Mouse (Mus musculus) stomach, postnatal 0 days (tissue): ENCODE results near the gene Lurap1l. TPM values are rescaled to one million over a fixed set of nuclear protein-coding genes. Genes with fewer than 3 reads are reported as not detected.
"Not testable (repeated sequence)": the region's sequence is repeated elsewhere in the genome, so short reads cannot be mapped to it uniquely, and the experiment has no call there.

Experiments used
- ATAC-seq: fragments of 200-750 bp; cut with Nextera tagmentation; 2 replicates; pipeline ENCODE4 v1.8.0; 2017; ENCODE audit not compliant: low FRiP score, low TSS enrichment
- DNase-seq: peaks from one replicate; pipeline ENCODE4 v3.0.0-alpha.2; 2016; ENCODE audit warnings: low spot score
- H3K27ac ChIP-seq: fragments of 300-500 bp; sonication (generic); replicated peaks from 2 replicates; pipeline ENCODE4 v1.5.1; 2014; ENCODE audit warnings: mild to moderate bottlenecking, control low read depth
- H3K27me3 ChIP-seq: fragments of 300-500 bp; sonication (generic); 2 replicates; pipeline ENCODE4 v1.6.1; 2014; ENCODE audit warnings: low read length; ENCODE audit not compliant: control insufficient read depth, insufficient read depth
- H3K36me3 ChIP-seq: fragments of 300-500 bp; sonication (generic); 2 replicates; pipeline ENCODE4 v1.6.1; 2014; ENCODE audit warnings: low read length, mixed read lengths; ENCODE audit not compliant: control insufficient read depth, insufficient read depth
- H3K4me1 ChIP-seq: fragments of 300-500 bp; sonication (generic); replicated peaks from 2 replicates; pipeline ENCODE4 v1.6.1; 2014; ENCODE audit warnings: antibody characterized with exemption; ENCODE audit not compliant: control insufficient read depth, insufficient read depth
- H3K4me2 ChIP-seq: fragments of 300-500 bp; sonication (generic); replicated peaks from 2 replicates; pipeline ENCODE4 v1.6.1; 2014; ENCODE audit warnings: low read depth, mild to moderate bottlenecking, control low read depth, moderate library complexity
- H3K4me3 ChIP-seq: fragments of 300-500 bp; sonication (generic); 2 replicates; pipeline ENCODE4 v1.5.1; 2014; ENCODE audit warnings: low read depth, low read length, control low read depth
- H3K9ac ChIP-seq: fragments of 300-500 bp; sonication (generic); 2 replicates; pipeline ENCODE4 v1.6.1; 2014; ENCODE audit warnings: mild to moderate bottlenecking, low read length, control low read depth, mixed read lengths
- H3K9me3 ChIP-seq: fragments of 300-500 bp; sonication (generic); 2 replicates; pipeline ENCODE4 v1.6.1; 2016; ENCODE audit warnings: low read length; ENCODE audit not compliant: control insufficient read depth
- CTCF ChIP-seq: IDR thresholded peaks from 2 replicates; pipeline ENCODE4 v1.5.1; 2016; ENCODE audit warnings: antibody characterized with exemption, low read depth, mild to moderate bottlenecking, moderate library complexity
- EP300 ChIP-seq: optimal IDR thresholded peaks from 2 replicates; pipeline ENCODE3; 2016; ENCODE audit warnings: antibody characterized with exemption
- WGBS: fragments of 180-500 bp; shearing (Covaris S2); extraction: QIAGEN DNeasy Blood & Tissue Kit; methylation state at CpG from one replicate; pipeline ENCODE4 v1.1.7; 2014; 5-methylcytosine and 5-hydroxymethylcytosine counted together
- polyA plus RNA-seq: library from polyadenylated mRNA; unstranded; fragments of >200 nt; fragmentation: Nextera tagmentation; extraction: Ambion mirVana; gene quantifications from 2 replicates; pipeline ENCODE4 v1.2.1, GENCODE M21; 2015

Lurap1l gene
- polyA plus RNA-seq, 1 experiment from 2014 or later: 34.1 TPM

GRCm38 (mm10) chr4:80911706-80912540, 1.5 kb downstream of the Lurap1l start:
- ATAC-seq (peak; percentile 90), DNase-seq (peak; percentile 91)
- H3K4me2 ChIP-seq: peak overlapping the region; percentile 72
- H3K4me1 ChIP-seq: no peaks in the 10 kb centered on the region
- TF ChIP-seq CTCF (peak; percentile 90), EP300 (no peak)
- H3K9ac ChIP-seq: peak overlapping the region; percentile 84
- under 1% methylated on average over 26 of the region's 27 CpGs for WGBS
- peak overlapping the region; percentile 95 for H3K27ac ChIP-seq
- no peaks in the 10 kb centered on the region for H3K9me3 ChIP-seq
- H3K4me3 ChIP-seq: peak overlapping the region; percentile 88
- H3K36me3 ChIP-seq: no peaks in the 10 kb centered on the region
- H3K27me3 ChIP-seq: no peaks in the 10 kb centered on the region

GRCm38 (mm10) chr4:80915211-80915610, 4.8 kb downstream of the Lurap1l start:
- Histone ChIP-seq H3K4me3 (no peak overlapping the region), H3K27ac (no peak overlapping the region), H3K9ac (no peak overlapping the region), H3K4me2 (0 out of 2 replicates have a peak overlapping the region, but pooled peaks have one; percentile 1), H3K9me3 (no peaks in the 10 kb centered on the region), H3K27me3 (no peaks in the 10 kb centered on the region), H3K4me1 (no peaks in the 10 kb centered on the region), H3K36me3 (no peaks in the 10 kb centered on the region)
- WGBS: 46% methylated on average over 2 of the region's 2 CpGs
- ATAC-seq (no peak), DNase-seq (no peak)
- TF ChIP-seq EP300: no peak
- TF ChIP-seq CTCF: no peak

- WGBS: 74% methylated on average over 3 of the region's 3 CpGs
- Histone ChIP-seq H3K27ac (no peak overlapping the region), H3K36me3 (no peaks in the 10 kb centered on the region), H3K4me1 (no peaks in the 10 kb centered on the region), H3K27me3 (no peaks in the 10 kb centered on the region), H3K4me3 (no peak overlapping the region), H3K9me3 (no peaks in the 10 kb centered on the region), H3K9ac (no peak overlapping the region), H3K4me2 (no peak overlapping the region)
- no peak for ATAC-seq
- TF ChIP-seq CTCF: no peak
- no peak for TF ChIP-seq EP300
- no peak for DNase-seq
These were observed 6.2 kb downstream of the Lurap1l start for GRCm38 (mm10) chr4:80916695-80917094.

- H3K36me3 ChIP-seq, ATAC-seq, H3K4me1 ChIP-seq, H3K4me2 ChIP-seq, H3K4me3 ChIP-seq, DNase-seq, H3K9me3 ChIP-seq, H3K9ac ChIP-seq, H3K27me3 ChIP-seq, H3K27ac ChIP-seq: not testable (repeated sequence)
- WGBS: 55% methylated on average over 1 of the region's 1 CpGs
These were observed 6.7 kb downstream of the Lurap1l start for GRCm38 (mm10) chr4:80917128-80917527.

GRCm38 (mm10) chr4:80917812-80918211, 7.4 kb downstream of the Lurap1l start:
- no peaks in the 10 kb centered on the region for H3K4me1 ChIP-seq
- ATAC-seq: no peak
- WGBS: 70% methylated on average over 3 of the region's 3 CpGs
- H3K27me3 ChIP-seq: no peaks in the 10 kb centered on the region
- H3K4me3 ChIP-seq: no peak overlapping the region
- no peak overlapping the region for H3K4me2 ChIP-seq
- TF ChIP-seq EP300 (no peak), CTCF (no peak)
- H3K36me3 ChIP-seq: no peaks in the 10 kb centered on the region
- H3K9me3 ChIP-seq: no peaks in the 10 kb centered on the region
- H3K9ac ChIP-seq: no peak overlapping the region
- no peak for DNase-seq
- no peak overlapping the region for H3K27ac ChIP-seq

GRCm38 (mm10) chr4:80918526-80919129, 8.2 kb downstream of the Lurap1l start:
- DNase-seq (no peak), ATAC-seq (no peak)
- Histone ChIP-seq H3K4me1 (no peaks in the 10 kb centered on the region), H3K4me3 (no peak overlapping the region), H3K27ac (no peak overlapping the region), H3K9ac (no peak overlapping the region), H3K4me2 (no peak overlapping the region), H3K9me3 (no peaks in the 10 kb centered on the region), H3K27me3 (no peaks in the 10 kb centered on the region), H3K36me3 (no peaks in the 10 kb centered on the region)
- 53% methylated on average over 3 of the region's 3 CpGs for WGBS
- TF ChIP-seq CTCF (no peak), EP300 (no peak)
